Mouse (Mus musculus) hindbrain, embryonic 15.5 days (tissue): Measurements from ENCODE around the gene Lrit3. TPM values are rescaled to one million over a fixed set of nuclear protein-coding genes. Genes with fewer than 3 reads are reported as not detected.

Experiments
- ATAC-seq: fragments of 200-750 bp; cut with Nextera tagmentation; 2 replicates; pipeline ENCODE4 v1.8.0; 2017; ENCODE audit warnings: low read depth, moderate number of reproducible peaks, moderate TSS enrichment; ENCODE audit not compliant: low FRiP score
- H3K27ac ChIP-seq: fragments of 300-500 bp; sonication (generic); replicated peaks from 2 replicates; pipeline ENCODE4 v1.5.1; 2015; ENCODE audit warnings: mild to moderate bottlenecking, inconsistent platforms
- H3K27me3 ChIP-seq: fragments of 300-500 bp; sonication (generic); 2 replicates; pipeline ENCODE4 v1.6.1; 2015; ENCODE audit warnings: control low read depth, inconsistent platforms
- H3K36me3 ChIP-seq: fragments of 300-500 bp; sonication (generic); 2 replicates; pipeline ENCODE4 v1.6.1; 2015; ENCODE audit warnings: control low read depth, inconsistent platforms
- H3K4me1 ChIP-seq: fragments of 300-500 bp; sonication (generic); replicated peaks from 2 replicates; pipeline ENCODE4 v1.6.1; 2015; ENCODE audit warnings: control low read depth, inconsistent platforms
- H3K4me2 ChIP-seq: fragments of 300-500 bp; sonication (generic); 2 replicates; pipeline ENCODE4 v1.6.1; 2015; ENCODE audit warnings: moderate library complexity, mild to moderate bottlenecking, inconsistent platforms
- H3K4me3 ChIP-seq: fragments of 300-500 bp; sonication (generic); 2 replicates; pipeline ENCODE4 v1.5.1; 2015; ENCODE audit warnings: mild to moderate bottlenecking, inconsistent platforms
- H3K9ac ChIP-seq: fragments of 300-500 bp; sonication (generic); 2 replicates; pipeline ENCODE4 v1.6.1; 2015; ENCODE audit warnings: inconsistent platforms
- H3K9me3 ChIP-seq: fragments of 300-500 bp; sonication (generic); 2 replicates; pipeline ENCODE4 v1.6.1; 2016; ENCODE audit warnings: control low read depth, inconsistent platforms
- WGBS: fragments of 180-500 bp; shearing (Covaris S2); methylation state at CpG from one replicate; pipeline ENCODE4 v1.1.7; 2015; 5-methylcytosine and 5-hydroxymethylcytosine counted together
- polyA plus RNA-seq: library from polyadenylated mRNA; unstranded; fragments of >200 nt; fragmentation: Nextera tagmentation; extraction: Ambion mirVana; gene quantifications from 2 replicates; pipeline ENCODE4 v1.2.1, GENCODE M21; 2015

Lrit3 gene
- not detected in 2 replicates for polyA plus RNA-seq

- Histone ChIP-seq H3K27me3 (no peaks in the 10 kb centered on the region), H3K36me3 (no peaks in the 10 kb centered on the region), H3K4me2 (no peak within 1 kb of the TSS), H3K4me3 (no peak within 1 kb of the TSS), H3K9me3 (no peaks in the 10 kb centered on the region), H3K9ac (no peak within 1 kb of the TSS), H3K4me1 (no peaks in the 10 kb centered on the region), H3K27ac (no peak within 1 kb of the TSS)
- WGBS, result 85% methylated on average over 10 of the region's 10 CpGs
- ATAC-seq, result no peak
Observed at GRCm38 (mm10) chr3:129803765-129804164, at the start of gene Lrit3. Gene Lrit3 (minus strand): TSS chr3:129804030.

- H3K4me3 ChIP-seq, result no peak overlapping the region
Observed at GRCm38 (mm10) chr3:129846846-129847245, 43.0 kb upstream of the Lrit3 start.

DNA sequence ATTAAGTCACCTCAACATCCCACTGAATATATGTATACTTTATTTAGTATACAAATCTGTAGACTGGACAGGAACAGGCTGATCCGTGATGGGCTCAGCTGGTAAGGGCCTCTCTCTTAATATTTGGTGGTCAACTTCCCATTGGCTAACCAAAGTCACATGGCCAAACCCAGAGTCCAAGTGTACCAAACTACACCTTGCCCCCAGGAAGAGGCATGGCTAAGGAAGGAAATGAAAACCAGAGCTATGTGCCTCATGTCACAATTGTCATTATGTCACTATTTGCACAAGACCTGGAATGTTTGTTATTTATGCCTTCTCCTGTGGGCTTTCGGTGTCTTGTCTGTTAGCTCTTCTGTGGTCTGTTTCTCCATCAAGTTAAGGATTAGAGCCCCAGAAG is 42.0 kb upstream of the Lrit3 start:
- H3K4me2 ChIP-seq, result no peak overlapping the region
- H3K4me1 ChIP-seq, result no peaks in the 10 kb centered on the region
- ATAC-seq, result no peak
- no peaks in the 10 kb centered on the region for H3K27me3 ChIP-seq
- no peak overlapping the region for H3K27ac ChIP-seq
- no peak overlapping the region for H3K4me3 ChIP-seq
- H3K9ac ChIP-seq, result no peak overlapping the region
- no peaks in the 10 kb centered on the region for H3K9me3 ChIP-seq
- H3K36me3 ChIP-seq, result no peaks in the 10 kb centered on the region
- WGBS, result 91% methylated on average over 2 of the region's 2 CpGs

More at GRCm38 (mm10) chr3:129846846-129847245, 43.0 kb upstream of the Lrit3 start:
- H3K9me3 ChIP-seq, result no peaks in the 10 kb centered on the region
- ATAC-seq, result no peak
- H3K36me3 ChIP-seq, result no peaks in the 10 kb centered on the region
- WGBS, result 85% methylated on average over 7 of the region's 7 CpGs
- H3K27me3 ChIP-seq, result no peaks in the 10 kb centered on the region
- no peak overlapping the region for H3K9ac ChIP-seq
- no peak overlapping the region for H3K4me2 ChIP-seq
- H3K4me1 ChIP-seq, result no peaks in the 10 kb centered on the region
- H3K27ac ChIP-seq, result no peak overlapping the region

DNA sequence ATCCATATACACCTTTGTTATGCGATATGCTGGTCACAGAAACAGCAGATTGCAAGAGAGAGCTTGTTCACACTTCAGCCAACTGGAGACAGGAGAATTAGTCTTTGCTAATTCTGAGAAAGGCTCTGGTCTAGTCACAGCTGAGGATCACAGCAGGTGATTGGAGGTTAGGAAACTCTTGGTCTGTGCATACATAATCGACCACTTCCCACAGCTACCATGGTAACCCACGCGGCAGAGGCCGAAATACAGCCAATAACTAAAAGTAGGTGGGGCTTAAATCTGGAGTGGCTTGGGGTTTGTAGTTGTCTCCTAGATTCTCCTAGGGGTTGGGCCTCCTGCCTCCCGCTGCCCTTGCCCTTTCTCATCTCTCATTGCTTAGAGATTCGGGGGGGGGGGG is 34.2 kb upstream of the Lrit3 start:
- ATAC-seq, result no peak
- H3K27ac ChIP-seq, result no peak overlapping the region
- 42% methylated on average over 7 of the region's 7 CpGs for WGBS
- 0 out of 2 replicates have a peak, but pooled peaks cover 4% of the 10 kb centered on the region for H3K4me1 ChIP-seq
- no peak overlapping the region for H3K9ac ChIP-seq
- no peaks in the 10 kb centered on the region for H3K9me3 ChIP-seq
- H3K4me2 ChIP-seq, result no peak overlapping the region
- H3K27me3 ChIP-seq, result no peaks in the 10 kb centered on the region
- H3K4me3 ChIP-seq, result no peak overlapping the region
- no peaks in the 10 kb centered on the region for H3K36me3 ChIP-seq

- Histone ChIP-seq H3K4me1 (0 out of 2 replicates have a peak, but pooled peaks cover 4% of the 10 kb centered on the region), H3K9ac (no peak overlapping the region), H3K27me3 (no peaks in the 10 kb centered on the region), H3K9me3 (no peaks in the 10 kb centered on the region), H3K36me3 (no peaks in the 10 kb centered on the region), H3K27ac (no peak overlapping the region), H3K4me2 (no peak overlapping the region), H3K4me3 (no peak overlapping the region)
- 92% methylated on average over 6 of the region's 6 CpGs for WGBS
- ATAC-seq, result no peak
Observed at GRCm38 (mm10) chr3:129836965-129837364, 33.1 kb upstream of the Lrit3 start.

DNA sequence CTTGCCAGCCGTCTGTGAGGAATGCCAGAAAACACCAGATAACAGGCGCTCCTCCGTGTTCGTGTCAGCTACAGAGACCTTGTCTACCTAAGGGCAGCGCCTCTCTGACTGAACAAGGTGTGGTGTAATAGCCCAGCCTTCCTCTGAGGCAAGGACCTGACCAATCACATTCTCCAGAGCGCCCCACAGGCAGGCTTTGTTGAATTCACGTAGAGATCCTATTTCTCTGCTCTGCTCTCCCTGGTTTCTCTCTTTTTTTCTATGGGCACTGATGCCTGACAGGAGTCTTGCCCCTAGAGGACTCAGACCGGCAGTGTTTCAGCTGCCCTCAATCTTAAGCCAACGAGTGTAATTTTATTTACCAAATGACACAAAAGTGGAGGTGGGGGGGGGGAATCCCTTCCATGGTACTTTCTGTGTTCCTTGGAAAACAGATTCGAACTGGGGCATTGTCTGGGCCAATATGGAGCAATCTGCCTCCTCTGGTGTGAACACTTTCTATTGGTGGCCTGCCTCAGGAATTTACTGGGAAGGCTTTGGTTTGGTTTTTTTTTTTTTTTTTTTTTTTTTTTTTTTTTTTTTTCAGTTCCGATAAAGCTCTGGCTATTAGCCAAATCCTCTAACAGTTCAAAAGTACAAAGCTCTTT is 32.3 kb upstream of the Lrit3 start:
- peak overlapping the region; percentile 34 for H3K4me2 ChIP-seq
- no peak overlapping the region for H3K9ac ChIP-seq
- ATAC-seq, result no peak
- 0 out of 2 replicates have a peak overlapping the region, but pooled peaks have one; percentile 2 for H3K27ac ChIP-seq
- H3K4me3 ChIP-seq, result no peak overlapping the region
- H3K27me3 ChIP-seq, result no peaks in the 10 kb centered on the region
- 15% methylated on average over 11 of the region's 11 CpGs for WGBS
- H3K36me3 ChIP-seq, result no peaks in the 10 kb centered on the region
- H3K4me1 ChIP-seq, result 0 out of 2 replicates have a peak, but pooled peaks cover 6% of the 10 kb centered on the region
- no peaks in the 10 kb centered on the region for H3K9me3 ChIP-seq

- no peaks in the 10 kb centered on the region for H3K9me3 ChIP-seq
- WGBS, result 67% methylated on average over 6 of the region's 6 CpGs
- H3K4me1 ChIP-seq, result 0 out of 2 replicates have a peak, but pooled peaks cover 6% of the 10 kb centered on the region
- H3K27me3 ChIP-seq, result no peaks in the 10 kb centered on the region
- no peak within 1 kb of the TSS for H3K9ac ChIP-seq
- H3K4me3 ChIP-seq, result no peak within 1 kb of the TSS
- 0 out of 2 replicates have a peak within 1 kb of the TSS, but pooled peaks have one; percentile 2 for H3K27ac ChIP-seq
- peak within 1 kb of the TSS; percentile 34 for H3K4me2 ChIP-seq
- no peaks in the 10 kb centered on the region for H3K36me3 ChIP-seq
- no peak for ATAC-seq
Observed at GRCm38 (mm10) chr3:129835388-129835934, 31.6 kb upstream of the Lrit3 start, which contains the start of gene Cfi. Gene Cfi (plus strand): TSS chr3:129835884.

GRCm38 (mm10) chr3:129831035-129831568 is 27.3 kb upstream of the Lrit3 start, which contains the start of gene Gar1:
Gene Gar1 (minus strand): TSS chr3:129831396.
- Histone ChIP-seq H3K4me1 (peaks cover 22% of the 10 kb centered on the region), H3K27ac (peak within 1 kb of the TSS; percentile 93), H3K4me3 (peak within 1 kb of the TSS; percentile 87), H3K9me3 (no peaks in the 10 kb centered on the region), H3K36me3 (peaks cover 7% of the 10 kb centered on the region; the same call in 1 of the 2 replicates), H3K27me3 (no peaks in the 10 kb centered on the region), H3K9ac (peak within 1 kb of the TSS; percentile 74), H3K4me2 (peak within 1 kb of the TSS; percentile 77)
- under 1% methylated on average over 60 of the region's 60 CpGs for WGBS
- ATAC-seq, result peak; percentile 98

- H3K9ac ChIP-seq, result peak overlapping the region; percentile 74
- peaks cover 12% of the 10 kb centered on the region; the same call in 1 of the 2 replicates for H3K36me3 ChIP-seq
- H3K27me3 ChIP-seq, result no peaks in the 10 kb centered on the region
- peaks cover 20% of the 10 kb centered on the region for H3K4me1 ChIP-seq
- peak overlapping the region; percentile 87 for H3K4me3 ChIP-seq
- no peaks in the 10 kb centered on the region for H3K9me3 ChIP-seq
- peak overlapping the region; percentile 93 for H3K27ac ChIP-seq
- ATAC-seq, result no peak
- under 1% methylated on average over 43 of the region's 45 CpGs for WGBS
- peak overlapping the region; percentile 77 for H3K4me2 ChIP-seq
Observed at GRCm38 (mm10) chr3:129830626-129831025, 26.8 kb upstream of the Lrit3 start.

DNA sequence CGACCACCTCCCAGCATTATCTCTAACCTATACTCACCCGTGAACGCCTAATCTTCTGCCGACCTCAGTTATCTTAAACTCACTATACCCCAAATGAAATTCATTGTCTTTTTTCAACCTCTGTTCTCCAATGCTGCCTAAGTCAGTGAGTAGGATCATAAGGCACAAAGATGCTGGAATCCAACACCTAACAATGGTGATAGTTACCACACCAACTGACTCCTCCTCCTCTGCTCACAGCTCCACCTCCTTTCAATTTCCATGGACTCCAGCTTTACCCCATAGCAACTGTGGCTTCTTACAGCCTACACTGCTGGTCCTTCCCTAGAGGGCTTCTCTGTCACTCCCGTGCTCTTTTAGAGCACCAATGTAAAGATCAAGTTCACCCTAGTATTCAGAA is 23.9 kb upstream of the Lrit3 start:
- no peak overlapping the region for H3K27ac ChIP-seq
- H3K4me2 ChIP-seq, result no peak overlapping the region
- no peak overlapping the region for H3K9ac ChIP-seq
- WGBS, result 97% methylated on average over 5 of the region's 5 CpGs
- no peaks in the 10 kb centered on the region for H3K9me3 ChIP-seq
- H3K4me1 ChIP-seq, result peaks cover 20% of the 10 kb centered on the region
- no peaks in the 10 kb centered on the region for H3K27me3 ChIP-seq
- peaks cover 32% of the 10 kb centered on the region for H3K36me3 ChIP-seq
- no peak for ATAC-seq
- no peak overlapping the region for H3K4me3 ChIP-seq

- Histone ChIP-seq H3K4me1 (peaks cover 19% of the 10 kb centered on the region), H3K4me3 (no peak overlapping the region), H3K4me2 (no peak overlapping the region), H3K27ac (no peak overlapping the region), H3K36me3 (peaks cover 32% of the 10 kb centered on the region), H3K9ac (no peak overlapping the region), H3K27me3 (no peaks in the 10 kb centered on the region), H3K9me3 (no peaks in the 10 kb centered on the region)
- ATAC-seq, result no peak
- WGBS, result 91% methylated on average over 10 of the region's 10 CpGs
Observed at GRCm38 (mm10) chr3:129826691-129827090, 22.9 kb upstream of the Lrit3 start.

DNA sequence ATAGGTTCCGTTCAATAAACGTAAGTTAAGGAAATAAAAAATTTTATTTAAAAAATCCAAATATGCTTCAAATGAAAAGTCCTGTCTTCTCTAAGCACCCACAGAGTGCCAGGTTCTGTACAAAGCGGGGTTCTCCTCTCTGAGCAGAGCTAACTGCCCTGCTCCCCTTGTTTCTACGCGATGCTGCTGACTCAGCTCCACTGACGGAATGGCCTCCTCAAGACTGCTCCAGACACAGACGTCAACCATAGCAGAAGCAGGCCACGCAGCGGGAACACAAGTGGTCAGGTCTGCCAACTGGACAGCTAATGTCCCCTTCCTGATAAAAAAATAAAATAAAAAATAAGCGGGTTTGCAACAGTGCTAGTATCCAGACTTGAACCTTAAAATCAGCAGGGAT is 21.1 kb upstream of the Lrit3 start:
- H3K36me3 ChIP-seq, result peaks cover 32% of the 10 kb centered on the region
- 93% methylated on average over 10 of the region's 10 CpGs for WGBS
- no peak for ATAC-seq
- H3K9ac ChIP-seq, result no peak overlapping the region
- no peaks in the 10 kb centered on the region for H3K27me3 ChIP-seq
- H3K4me2 ChIP-seq, result no peak overlapping the region
- peaks cover 13% of the 10 kb centered on the region for H3K4me1 ChIP-seq
- H3K4me3 ChIP-seq, result no peak overlapping the region
- H3K27ac ChIP-seq, result no peak overlapping the region
- H3K9me3 ChIP-seq, result no peaks in the 10 kb centered on the region
